Mouse (Mus musculus) 416B (cell line): Measurements from ENCODE around the gene Pik3cd.

Source experiments
- DNase-seq: peaks from one replicate; pipeline ENCODE4 v3.0.0; 2011; ENCODE audit warnings: low read depth

The Pik3cd gene

DNA sequence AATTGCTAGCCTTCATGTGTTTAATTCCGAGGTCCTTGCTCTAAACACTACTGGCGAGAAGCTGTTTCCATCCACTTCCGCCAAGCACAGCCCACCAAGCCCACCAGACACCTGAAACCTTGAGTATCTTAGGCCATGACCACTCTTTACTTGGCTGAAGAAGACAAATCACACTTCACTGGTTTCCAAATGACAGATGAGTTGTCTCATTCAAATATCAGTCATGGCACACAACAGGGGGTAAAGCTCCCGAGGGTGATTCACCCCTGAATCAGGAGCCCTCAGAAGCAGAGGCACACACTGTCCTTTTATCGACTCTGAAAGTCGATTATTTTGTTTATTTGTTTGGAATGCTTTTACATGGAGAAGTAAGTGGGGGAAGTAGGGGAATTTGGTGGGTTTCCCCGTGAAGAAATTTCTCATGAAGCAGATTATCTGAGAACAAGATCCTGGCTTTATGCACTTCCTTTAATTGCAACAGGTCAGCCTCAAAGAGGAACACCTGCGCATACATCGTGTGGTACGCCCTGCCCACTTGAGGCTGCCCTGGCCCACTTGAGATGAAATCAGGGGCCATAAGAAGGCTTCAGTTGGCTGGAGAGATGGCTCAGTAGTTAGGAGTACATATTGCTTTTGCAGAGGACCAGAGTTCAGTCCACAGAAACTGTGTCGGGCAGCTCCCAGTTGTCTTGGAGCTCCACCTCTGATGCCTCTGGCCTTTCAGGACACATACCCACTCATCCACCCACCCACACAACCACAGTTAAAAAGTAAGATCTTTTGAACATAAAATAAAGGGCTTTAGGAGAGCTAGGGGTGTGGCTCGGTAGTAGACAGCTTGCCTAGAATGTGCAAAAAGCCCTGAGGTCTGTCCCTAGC is 12.3 kb downstream of the Pik3cd start:
- DNase-seq: no peak

DNA sequence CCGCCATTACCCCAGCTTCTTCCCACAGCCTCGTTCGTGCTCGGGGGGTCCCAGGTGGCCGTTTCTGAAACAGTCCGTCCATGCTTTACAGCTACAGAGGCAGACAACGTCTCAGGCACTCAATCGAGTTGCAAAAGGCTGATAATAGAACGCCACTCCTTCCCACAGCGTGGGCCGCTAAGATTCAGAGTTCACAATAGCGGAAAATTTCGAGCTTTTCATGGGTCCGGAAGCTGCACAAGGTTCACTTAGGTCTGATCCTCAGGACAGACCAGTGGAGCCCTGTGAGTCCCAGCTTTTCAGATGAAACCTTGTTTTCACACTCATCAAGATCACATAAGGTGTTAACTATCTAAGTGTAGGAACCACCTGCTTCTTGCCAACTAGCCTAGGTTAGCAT is 13.5 kb downstream of the Pik3cd start:
- DNase-seq: no peak

DNA sequence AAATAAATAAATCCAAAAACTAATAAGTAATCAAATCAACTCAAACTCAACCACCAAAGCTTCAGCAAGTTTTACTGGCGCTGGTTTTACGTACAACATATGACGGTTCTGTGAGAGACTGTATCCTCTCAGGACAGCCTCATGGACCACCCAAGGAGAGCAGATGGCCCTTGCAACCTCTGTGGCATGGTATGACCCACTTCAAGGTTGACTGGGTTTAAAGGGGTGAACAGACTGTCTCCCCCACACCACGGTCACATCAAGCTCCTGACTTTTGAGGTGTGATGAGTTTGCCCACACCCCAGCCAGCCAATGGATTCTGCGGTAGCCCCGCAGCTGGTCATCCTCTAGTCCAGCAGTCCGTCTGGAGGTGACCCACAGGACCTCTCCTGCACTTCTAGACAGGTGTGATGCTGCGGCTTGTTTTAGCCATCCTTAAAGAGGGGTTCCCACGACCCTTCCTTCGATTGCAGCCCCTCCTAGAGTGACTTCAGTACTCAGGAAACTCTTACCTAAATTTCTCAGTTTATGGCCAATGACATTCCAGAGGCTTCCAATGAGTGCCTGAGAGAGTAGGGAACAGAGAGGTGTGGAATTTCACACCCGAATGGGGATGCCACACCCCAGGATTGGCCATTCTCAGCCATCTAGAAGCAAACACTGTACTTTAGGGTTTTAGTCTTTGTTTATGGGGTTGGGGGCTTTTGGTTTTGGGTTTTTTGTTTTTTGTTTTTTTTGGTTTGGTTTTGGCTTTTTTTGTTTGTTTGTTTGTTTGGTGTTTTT is 17.3 kb downstream of the Pik3cd start:
- no peak for DNase-seq

DNA sequence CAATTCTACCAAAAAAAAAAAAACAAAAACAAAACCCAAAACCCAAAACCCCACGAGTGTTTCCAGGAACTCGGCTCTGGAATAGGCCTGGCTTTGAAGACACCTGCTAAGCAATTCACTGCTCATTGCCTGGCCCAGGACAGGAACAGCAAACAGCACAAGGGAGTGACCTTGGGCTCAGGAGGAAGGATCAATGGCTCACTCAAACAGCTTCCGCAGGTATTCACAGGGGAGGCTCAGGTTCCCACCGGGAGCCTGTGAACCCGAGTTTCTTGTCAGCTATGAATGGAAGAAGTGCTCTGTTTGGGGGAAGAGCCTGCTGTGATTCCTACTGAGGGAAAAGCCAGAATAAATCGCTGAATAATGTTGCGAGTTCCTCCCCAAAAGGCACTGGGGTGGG is 18.5 kb downstream of the Pik3cd start:
- no peak for DNase-seq

DNA sequence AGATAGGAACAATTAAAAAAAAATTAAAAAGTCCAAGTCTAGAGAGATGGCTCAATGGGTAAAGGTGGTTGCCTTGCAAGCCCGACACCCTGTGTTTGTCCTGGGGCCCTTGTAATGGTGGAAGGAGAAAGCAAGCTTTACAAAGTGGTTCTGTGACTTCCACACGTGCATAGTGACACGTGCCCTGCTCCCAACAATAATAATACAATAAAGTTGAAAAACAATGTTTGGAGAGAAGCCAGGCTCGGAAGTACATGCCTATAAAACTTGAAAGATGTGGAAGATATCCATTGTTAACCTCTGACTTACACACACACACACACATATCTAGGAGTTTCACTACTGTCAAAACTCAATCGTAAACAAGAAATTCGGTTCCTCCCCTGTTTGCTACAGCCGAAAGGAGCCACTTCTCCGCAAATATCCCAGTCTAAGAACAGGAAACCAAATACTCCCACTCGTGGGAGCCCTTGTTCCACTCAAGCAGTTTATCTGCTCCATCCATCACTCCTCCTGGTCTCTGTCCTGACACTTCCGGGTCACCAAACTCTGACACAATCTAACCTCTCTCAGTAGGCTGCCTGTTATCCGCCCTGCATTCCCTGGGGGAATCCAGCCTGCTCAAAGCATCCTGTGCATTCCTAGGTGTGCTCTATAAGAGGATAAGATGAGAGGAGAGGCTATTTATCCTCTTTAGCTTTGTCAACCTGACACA is 23.2 kb downstream of the Pik3cd start:
- no peak for DNase-seq

DNA sequence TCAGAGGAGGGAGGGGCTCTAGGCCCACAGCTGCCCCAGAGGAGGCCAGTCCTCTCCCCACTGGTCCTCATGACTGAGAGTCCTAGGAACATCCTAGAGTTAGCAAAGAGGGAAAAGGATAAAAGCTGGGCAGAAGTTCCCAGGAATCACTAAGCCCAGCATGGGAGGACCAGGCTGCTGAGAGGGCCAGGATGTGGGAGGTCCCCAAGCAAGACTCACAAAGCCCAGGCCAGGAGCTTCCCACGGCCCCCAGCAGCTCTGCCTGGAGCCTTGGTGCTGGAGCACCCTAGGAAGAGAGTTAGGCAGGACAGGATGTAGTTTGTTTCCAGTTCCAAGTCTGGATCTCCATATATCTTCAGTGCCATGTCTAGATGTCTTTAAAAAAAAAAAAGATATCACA is 24.4 kb downstream of the Pik3cd start:
- no peak for DNase-seq

DNA sequence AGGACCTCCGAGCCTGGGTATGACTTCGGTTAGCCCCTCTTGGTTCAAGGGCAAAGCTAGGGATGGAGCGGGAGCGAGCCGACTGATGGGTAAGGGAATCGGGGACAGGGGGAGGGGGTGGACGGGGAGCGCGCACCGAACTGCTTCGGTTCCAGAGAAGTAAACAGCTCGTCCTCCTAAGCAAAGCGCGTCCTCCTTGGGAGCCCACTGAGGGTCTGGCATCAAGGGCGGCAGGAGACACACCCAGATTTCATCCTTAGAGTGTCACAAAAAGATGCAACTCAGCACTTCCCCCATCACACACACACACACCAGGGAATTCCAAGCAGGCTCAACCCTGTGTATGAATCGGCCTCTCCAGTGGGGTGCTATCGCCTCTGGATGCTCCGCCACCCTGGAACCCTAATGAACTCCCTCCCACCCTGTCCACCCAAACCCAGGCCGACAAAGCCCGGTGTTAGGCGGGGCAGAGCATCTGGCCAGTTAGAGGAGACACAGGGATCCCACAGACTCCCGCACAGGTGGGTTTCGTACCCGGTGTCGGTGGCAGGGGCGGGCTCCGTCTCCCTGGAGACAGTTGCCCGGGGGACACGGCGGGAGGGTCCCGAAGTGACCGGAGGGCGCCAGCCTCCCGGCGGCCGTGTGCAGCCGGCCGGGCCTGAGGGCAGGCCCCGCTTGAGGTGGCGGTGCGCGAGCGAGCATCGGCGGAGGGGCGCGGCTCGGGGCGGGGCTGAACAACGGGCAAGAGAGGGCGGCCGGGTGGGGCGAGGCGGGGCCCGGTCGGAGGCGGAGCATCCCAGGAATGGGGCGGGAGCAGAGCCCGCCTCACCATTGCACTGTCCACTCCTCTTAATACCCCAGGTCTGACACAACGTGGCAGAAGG is 26.8 kb downstream of the Pik3cd start:
- no peak for DNase-seq

DNA sequence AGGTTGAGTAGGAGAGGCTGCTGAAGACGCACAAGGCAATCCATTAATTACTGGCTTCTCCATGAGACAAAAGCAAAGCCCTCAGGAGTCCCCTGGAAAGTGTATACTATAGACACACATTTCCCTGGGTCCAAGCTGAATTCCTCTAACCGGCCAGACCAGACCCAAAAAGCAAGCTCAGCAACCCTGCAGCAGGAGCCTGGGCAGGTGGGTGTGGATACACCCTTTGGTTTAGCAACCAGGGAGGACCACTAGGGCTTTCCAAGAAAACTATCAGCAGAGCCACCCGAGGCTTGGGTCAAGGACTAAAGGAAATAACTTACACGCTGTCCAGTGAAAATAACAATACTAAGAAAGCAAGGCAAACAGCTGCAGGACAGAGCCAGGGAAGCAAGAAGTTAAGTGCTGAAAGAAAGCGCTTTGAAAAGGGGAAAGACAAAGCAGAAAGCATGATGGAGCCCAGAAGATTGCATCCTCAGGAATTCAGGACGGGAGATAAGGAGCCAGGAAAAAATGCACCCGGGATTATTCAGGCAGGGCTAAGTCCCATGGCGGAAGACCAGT is 27.5 kb downstream of the Pik3cd start:
- DNase-seq: no peak

DNA sequence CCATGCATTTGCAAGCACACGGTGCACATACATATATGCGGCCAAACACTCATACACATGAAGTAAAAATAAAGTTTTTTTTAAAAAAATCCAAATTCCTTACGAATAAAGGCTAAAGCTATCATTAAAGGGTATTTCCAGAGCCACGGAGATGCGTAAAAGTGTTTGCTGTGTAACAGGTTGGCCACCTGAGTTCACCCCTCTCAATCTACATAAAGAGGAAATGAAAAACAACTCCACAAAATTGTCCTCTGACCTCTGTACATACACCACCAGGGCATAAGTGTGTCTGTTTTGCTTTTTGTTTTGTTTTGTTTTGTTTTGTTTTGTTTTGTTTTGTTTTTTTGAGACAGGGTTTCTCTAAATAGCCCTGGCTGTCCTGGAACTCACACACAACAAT is 29.6 kb downstream of the Pik3cd start:
- DNase-seq: no peak

DNA sequence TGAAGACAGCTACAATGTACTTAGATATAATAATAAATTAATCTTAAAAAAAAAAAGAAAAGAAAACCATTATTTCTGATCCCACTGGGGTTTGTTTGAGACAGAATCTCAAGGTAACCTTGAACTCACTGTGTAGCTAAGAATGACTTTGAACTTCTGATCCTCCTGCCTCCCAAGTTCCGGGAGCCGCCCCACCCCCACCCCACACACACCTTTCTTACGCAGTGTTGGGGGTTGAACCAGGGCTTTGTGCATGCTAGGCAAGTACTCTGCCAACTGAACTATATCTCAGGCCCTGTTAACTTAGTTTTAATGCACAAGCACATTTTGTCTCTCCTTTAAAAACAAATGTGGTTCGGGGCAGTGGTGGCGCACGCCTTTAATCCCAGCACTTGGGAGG is 31.2 kb downstream of the Pik3cd start:
- DNase-seq: no peak

DNA sequence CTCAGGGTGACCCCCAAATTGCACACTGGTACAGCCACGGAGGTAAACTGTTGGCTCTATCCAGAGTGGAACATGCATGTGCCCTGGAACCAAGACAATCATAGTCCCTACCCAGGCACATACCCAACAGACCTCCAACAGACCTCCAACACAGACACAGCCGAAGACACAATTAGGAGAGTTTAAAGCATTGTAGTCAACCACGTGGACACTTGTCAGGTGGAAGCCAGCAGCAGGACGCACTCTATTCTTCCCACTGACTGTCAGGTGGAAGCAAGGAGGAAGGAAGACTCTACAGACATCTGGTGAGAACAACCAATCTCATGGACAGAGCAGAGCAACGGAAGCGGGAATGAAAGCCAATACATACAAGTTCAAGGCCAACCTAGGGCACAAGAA is 36.7 kb downstream of the Pik3cd start:
- DNase-seq: no peak

DNA sequence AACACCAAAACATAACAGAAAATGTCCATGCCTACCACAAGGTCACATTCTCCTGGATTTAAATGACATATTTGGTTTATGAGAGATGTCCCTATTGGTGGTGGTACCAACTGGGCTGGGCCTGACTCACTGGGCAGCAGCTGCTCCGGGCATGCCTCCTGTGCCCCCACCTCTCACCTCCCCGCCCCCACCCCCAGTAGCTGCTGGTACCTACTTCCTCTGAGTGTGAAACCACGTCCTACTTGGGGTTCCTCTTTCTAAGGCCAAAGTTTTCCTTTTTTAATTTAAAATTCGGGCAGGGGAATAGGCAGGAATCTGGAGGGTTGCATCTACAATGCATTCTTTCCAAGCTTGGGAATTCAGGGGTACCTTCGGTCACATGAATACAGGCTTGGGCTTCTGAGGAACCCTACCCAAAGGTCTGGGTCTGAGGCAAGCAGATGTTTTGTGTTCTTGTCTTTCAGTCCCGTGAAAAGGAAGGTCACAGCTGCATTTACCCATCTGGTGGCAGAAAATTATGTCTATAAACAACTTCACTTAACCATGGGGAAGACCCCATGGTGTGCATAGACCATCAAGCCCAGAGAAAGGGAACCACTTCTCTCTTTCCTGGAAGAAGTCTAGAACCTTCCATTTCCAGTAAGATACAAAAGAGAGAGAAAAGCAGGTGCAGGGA is 37.2 kb downstream of the Pik3cd start:
- DNase-seq: peak; percentile 74

DNA sequence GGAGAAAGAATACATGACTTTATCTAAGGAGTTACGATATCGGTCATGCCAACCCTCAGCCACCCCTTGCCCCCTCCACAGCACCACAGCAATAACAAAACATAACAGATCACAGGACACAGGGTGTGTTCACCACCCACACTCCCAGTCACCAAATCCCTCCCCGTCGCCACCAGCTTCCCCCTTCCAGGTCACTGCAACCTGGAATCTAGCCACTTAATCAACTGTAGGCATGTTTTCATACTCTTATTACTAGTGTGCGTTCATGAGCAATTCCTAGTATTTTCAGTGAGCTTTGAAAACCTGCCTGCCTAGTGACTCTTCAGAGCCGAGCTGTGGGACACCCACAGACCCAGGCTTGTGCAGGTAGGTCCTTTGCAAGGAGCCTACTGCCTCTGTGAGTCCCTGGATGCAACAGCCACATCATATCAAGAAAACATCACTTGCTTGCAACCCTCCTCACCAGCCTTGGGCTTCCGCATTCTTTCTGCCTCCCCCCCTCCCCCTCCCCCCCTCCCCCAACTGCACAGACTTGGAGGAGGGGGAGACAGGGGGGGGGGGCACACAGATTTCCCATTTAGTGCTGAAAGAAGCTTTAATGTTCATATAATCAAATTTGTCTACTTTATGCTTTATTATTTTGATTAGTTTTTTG is 38.4 kb downstream of the Pik3cd start:
- no peak for DNase-seq

DNA sequence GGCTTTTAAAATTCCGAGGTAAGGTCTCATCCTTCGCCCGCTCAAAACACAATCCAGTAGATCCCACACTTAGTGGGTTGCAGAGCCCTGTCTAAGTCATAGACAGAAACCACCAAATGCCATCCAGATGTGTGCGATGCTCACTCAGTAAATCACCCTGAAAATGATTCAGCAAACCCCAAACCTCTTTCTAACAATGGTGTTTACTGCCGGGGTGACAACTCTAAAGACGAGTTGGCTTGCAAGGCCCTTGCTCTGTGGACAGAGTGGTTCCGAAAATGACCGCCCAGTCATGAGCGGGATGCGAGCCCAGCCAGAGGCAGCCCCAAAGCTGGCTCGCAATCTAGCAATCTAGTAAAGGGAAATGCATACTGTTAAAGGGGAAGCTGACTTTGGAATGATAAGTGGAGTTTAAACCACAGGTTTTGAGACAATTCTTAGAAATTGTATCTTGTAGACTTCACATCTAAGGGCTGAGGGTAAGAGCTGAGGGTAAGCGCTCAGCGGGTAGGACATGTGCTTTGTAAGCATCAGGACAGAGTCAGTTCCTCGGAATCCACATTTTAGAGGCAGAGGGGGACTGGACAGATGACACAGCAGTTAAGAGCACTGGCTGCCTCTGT is 40.3 kb downstream of the Pik3cd start:
- DNase-seq: peak; percentile 87

DNA sequence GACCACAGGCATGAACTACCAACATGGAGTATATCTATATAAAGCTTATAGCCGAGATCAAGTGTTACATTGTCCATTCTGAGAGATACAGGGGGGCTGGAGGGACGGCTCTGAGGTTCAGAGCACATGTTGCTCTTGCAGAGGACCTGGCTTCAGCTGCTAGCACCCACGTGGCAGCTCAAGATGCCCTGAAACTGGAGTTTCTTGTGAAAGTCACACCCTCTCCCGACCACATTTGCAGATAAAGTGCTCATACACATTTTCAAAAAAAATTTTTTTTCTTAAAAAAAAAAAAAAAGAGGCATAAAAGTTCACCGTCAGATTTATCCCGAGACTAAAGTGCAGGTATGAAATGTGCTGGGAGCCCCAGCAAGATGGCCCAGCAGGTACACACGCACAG is 41.8 kb downstream of the Pik3cd start:
- no peak for DNase-seq

DNA sequence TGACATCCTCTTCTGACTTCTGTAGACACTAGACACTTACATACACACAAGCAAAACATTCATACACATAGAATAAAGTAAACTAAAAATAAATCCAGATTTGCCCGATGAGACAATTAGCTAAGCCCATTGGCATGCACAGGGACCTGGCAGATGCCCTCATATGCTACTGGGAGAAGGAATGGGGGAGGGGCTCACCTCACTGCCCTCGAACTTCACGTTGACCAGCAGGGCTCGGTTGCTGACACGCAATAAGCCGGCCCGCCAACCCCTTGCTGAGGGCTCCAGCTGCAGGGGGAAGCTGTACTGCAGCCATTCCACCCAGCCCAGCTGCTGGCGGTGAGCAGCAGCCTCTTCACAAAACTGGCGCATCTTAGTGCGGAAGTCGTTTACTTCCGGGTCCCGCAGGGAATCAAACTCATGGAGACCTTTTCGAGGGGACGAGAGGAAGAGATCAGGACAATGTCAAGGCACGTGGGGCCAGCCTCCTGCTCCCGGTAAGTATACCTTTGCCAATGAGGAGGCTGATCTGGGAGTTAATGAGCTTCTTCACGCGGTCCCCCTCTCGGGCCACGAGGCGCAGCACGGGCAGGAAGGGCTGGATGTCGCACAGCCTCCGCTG is 42.8 kb downstream of the Pik3cd start:
- DNase-seq: no peak

DNA sequence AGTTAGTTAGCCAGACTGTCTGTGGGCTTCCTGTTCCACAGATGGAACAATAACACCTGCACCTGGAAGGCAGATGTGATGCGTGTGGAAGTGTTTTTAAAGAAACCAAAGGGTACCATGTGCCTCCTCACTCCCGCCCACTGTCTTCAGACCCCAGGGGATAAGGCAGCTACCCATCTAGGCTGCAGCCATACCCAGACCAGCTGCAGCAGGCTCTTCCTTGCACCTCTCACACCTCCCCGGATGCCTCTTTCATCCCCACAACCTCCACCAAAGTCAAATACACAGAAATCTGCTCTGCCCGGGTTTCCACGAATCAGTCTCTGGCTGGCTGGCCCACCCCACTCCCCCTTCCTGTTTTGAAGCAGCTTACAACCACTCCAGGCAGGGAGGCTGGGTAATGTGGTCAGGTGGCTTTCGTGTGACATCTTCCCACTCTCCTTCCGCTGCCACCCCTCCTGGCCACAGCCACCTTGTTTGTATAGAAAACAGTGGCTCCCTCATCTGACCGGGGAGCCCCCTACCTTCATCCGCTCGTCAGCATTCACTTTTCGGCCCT is 44.4 kb downstream of the Pik3cd start:
- peak; percentile 31 for DNase-seq

DNA sequence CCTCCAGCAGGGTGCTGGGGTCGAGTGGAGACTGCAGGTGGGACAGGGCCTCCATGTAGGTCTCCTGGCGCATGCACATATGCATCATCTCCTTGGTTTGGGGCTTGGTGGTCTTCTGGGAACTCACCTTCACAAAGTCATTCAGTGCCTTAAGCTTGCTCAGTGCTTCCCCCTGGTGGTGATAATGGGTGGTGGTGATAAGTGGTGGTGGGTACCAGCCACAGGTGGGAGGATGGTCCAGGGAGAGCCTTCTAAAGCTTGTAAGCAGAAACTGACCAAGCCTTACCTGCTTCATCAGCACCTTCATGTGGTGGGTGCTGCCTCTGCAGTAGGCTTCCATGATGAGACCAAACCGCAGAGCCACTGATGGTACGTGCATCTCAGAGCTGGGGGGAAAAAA is 48.1 kb downstream of the Pik3cd start:
- DNase-seq: peak; percentile 26
